Mouse (Mus musculus): Measurements from ENCODE around the gene Mrgpre.

DNA sequence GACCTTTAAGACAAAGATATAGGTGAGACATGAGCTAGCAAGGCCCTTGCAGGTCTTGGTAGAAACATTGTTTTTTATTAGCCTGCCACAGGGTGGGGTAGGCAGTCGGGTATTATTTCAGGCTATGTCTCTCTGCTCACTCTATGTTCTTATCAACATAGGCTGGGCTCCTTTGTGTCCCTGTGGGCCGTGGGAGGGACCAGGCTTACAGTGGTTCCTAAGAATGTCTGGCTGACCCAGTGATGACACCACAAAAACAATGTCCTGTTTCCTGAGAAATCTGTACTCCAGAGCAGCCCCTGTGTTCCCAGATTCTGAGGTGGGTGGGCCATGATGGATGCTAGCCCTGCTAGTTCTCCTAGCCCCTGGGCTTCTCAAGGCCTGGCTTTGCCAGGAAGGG is 6.9 kb downstream of the Mrgpre start:
- no peak for TF ChIP-seq CTCF (IDR thresholded peaks at IDR 0.05; ENCODE audit: borderline replicate concordance, extremely low read depth, insufficient read depth, insufficient read length)
- TF ChIP-seq POLR2A (IDR thresholded peaks at IDR 0.05; ENCODE audit: borderline replicate concordance, extremely low read depth, insufficient read depth, insufficient read length, poor library complexity, severe bottlenecking), result no peak

All from brain, embryonic 14.5 days (tissue).